Mouse (Mus musculus) splenic B cell, adult 2 months (primary cell): Measurements from ENCODE around the gene Grk4.
A peak's percentile ranks its signal among the peaks of the same experiment; 100 is the strongest.
"Not testable (repeated sequence)": the region's sequence is repeated elsewhere in the genome, so short reads cannot be mapped to it uniquely, and the experiment has no call there.

Experiments used
- DNase-seq: peaks from one replicate; pipeline ENCODE4 v3.0.0-alpha.2; 2011; ENCODE audit warnings: low read depth, low spot score
- H3K27me3 ChIP-seq: 2 replicates; pipeline ENCODE4 v1.6.1; 2012; ENCODE audit warnings: mild to moderate bottlenecking, low read length, moderate library complexity, mixed read lengths; ENCODE audit not compliant: control insufficient read depth, poor library complexity, insufficient read depth, severe bottlenecking
- H3K36me3 ChIP-seq: 2 replicates; pipeline ENCODE4 v1.6.1; 2012; ENCODE audit warnings: mild to moderate bottlenecking, low read length, moderate library complexity, mixed read lengths; ENCODE audit not compliant: control insufficient read depth, poor library complexity, insufficient read depth, severe bottlenecking

Grk4 gene

DNA sequence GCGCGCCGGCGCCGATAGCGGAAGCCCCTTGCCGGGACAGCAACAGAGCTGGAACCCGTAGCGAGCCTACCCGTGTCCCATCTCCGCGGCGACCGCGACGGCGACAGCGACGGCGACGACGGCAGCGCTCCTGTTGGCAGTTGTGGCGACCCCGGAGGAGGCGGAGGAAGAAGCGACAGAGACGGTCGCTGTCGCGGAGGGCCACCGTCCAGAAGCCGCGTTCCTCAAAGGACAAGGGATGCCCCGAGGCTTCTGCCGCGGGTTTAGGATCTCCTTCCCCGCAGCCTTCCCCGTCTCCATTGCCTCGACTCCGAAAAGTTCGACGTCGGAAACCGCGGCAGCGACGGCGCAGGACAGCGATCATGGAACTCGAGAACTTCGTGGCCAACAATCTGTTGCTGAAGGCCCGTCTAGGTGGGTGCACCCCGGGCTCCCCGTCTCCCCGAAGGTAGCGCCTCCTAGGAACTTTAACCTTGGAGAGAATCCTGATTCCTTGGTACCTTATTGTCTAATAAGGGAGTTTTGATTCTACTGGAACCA lies 482 bp downstream of the Grk4 start:
- peaks cover 4% of the 10 kb centered on the region; the same call in 1 of the 2 replicates for H3K36me3 ChIP-seq
- H3K27me3 ChIP-seq, result no peaks in the 10 kb centered on the region
- no peak for DNase-seq

- DNase-seq, result no peak
- Histone ChIP-seq H3K27me3 (no peaks in the 10 kb centered on the region), H3K36me3 (peaks cover 4% of the 10 kb centered on the region; the same call in 1 of the 2 replicates)
These were observed 1.7 kb downstream of the Grk4 start for GRCm38 (mm10) chr5:34661909-34662308.

DNA sequence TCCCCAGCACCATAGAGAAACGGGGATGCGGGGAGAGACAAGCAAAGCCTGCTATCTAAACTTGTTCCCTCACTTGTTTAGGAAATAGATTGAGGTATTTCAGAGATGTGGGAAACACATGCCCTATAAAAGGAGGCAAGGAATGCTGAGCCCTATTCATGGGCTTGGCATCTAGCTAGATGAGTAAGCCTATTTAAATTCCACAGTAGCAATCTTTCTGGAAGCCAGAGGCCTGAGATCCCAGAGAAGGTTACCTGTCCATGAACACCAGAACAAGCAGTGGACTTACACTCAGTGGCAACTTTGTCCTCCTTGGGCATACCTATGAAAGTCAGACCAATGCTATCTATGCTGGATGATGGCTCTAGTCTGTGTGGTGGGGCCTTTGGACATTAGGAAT lies 3.1 kb downstream of the Grk4 start:
- H3K27me3 ChIP-seq, result no peaks in the 10 kb centered on the region
- H3K36me3 ChIP-seq, result no peaks in the 10 kb centered on the region
- DNase-seq, result no peak

- DNase-seq, result no peak
- Histone ChIP-seq H3K27me3 (no peaks in the 10 kb centered on the region), H3K36me3 (no peaks in the 10 kb centered on the region)
These were observed 9.3 kb downstream of the Grk4 start for GRCm38 (mm10) chr5:34669493-34669892.

- Histone ChIP-seq H3K27me3 (no peaks in the 10 kb centered on the region), H3K36me3 (no peaks in the 10 kb centered on the region)
- DNase-seq, result peak; percentile 18
These were observed 10.1 kb downstream of the Grk4 start for GRCm38 (mm10) chr5:34670280-34670679.

DNA sequence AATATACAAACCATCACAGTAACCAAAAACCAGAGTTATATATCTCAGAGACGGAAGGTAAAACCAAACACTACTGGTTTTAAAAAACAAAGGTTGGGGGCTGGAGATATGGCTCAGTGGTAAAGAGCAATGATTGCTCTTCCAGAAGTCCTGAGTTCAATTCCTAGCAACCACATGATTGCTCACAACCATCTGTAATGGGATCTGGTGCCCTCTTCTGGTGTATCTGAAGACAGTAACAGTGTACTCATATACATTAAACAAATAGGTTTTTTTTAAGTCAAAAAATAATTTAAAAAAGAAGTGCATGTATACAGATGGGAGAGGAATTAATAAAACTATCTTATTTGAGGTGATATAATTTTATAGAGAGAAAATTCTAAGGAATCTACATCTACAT lies 29.7 kb downstream of the Grk4 start:
- no peaks in the 10 kb centered on the region for H3K36me3 ChIP-seq
- DNase-seq, result no peak
- H3K27me3 ChIP-seq, result no peaks in the 10 kb centered on the region

- no peaks in the 10 kb centered on the region for H3K36me3 ChIP-seq
- no peaks in the 10 kb centered on the region for H3K27me3 ChIP-seq
- DNase-seq, result no peak
These were observed 32.6 kb downstream of the Grk4 start for GRCm38 (mm10) chr5:34692782-34693181.

DNA sequence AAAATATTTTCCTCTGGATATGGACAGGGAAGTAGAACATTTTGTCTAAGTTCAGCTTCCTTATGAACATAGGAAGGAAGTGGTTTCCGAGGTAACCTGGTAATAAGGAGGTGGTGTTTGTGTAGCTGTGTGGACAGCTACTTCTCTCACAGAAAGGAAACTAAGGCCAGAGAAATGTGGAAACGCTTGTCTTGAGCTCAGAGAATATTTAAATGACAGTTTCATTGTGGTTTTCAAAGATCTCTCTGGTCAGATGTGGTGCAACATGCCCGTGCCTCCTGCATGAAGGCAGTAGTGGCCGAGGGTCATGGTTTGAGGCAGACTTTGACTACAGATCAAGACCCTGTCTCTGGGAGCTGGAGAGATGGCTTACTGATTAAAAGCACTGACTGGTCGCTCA lies 35.3 kb downstream of the Grk4 start:
- no peaks in the 10 kb centered on the region for H3K27me3 ChIP-seq
- no peaks in the 10 kb centered on the region for H3K36me3 ChIP-seq
- DNase-seq, result no peak

- Histone ChIP-seq H3K36me3 (no peaks in the 10 kb centered on the region), H3K27me3 (no peaks in the 10 kb centered on the region)
- DNase-seq, result no peak
These were observed 48.3 kb downstream of the Grk4 start for GRCm38 (mm10) chr5:34708436-34708835.

- DNase-seq, H3K27me3 ChIP-seq, H3K36me3 ChIP-seq: not testable (repeated sequence)
These were observed 54.2 kb downstream of the Grk4 start for GRCm38 (mm10) chr5:34714371-34714770.

- H3K36me3 ChIP-seq, result no peaks in the 10 kb centered on the region
- no peak for DNase-seq
- no peaks in the 10 kb centered on the region for H3K27me3 ChIP-seq
These were observed 54.6 kb downstream of the Grk4 start for GRCm38 (mm10) chr5:34714816-34715215.

DNA sequence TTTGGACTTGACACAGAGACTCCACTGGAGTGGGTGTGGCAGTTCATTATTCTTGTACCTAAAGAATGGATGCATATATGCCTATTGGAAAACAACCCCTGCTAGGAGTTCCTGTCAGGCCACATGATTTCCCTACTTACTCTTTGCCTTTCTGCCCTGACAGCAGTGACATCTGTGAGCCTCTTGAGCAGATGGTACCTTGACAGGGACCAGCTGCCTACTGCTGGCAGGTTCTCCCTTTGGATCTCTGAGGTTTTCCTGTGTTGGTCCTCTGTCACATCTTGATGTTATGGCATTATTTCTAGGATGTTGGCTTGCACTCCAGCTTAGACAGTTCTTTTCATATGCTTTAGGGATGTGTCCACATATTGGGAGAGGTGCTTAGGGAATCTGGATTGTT lies 69.0 kb downstream of the Grk4 start:
- Histone ChIP-seq H3K27me3 (no peaks in the 10 kb centered on the region), H3K36me3 (no peaks in the 10 kb centered on the region)
- DNase-seq, result no peak

- no peaks in the 10 kb centered on the region for H3K36me3 ChIP-seq
- DNase-seq, result no peak
These were observed 70.1 kb downstream of the Grk4 start for GRCm38 (mm10) chr5:34730255-34730654.

DNA sequence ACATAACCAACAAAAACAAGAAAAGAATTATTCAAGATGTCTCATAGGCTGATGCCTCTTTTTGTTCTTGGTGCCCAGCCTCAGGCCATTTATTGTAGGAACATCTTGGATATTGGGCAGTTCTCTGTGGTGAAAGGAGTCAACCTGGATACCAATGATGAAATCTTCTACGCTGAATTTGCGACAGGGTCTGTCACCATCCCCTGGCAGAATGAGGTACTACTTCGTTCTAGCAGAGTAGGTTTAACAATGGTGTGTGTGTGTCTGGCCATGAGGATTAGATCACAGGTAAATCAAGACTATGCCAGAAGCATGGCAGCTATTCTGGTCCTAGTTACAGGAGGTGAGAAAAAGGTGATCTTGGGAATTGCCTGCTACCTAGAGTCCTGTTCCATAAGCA lies 91.3 kb downstream of the Grk4 start:
- no peaks in the 10 kb centered on the region for H3K36me3 ChIP-seq
- peaks cover 5% of the 10 kb centered on the region; the same call in 1 of the 2 replicates for H3K27me3 ChIP-seq
- no peak for DNase-seq

More at GRCm38 (mm10) chr5:34730255-34730654, 70.1 kb downstream of the Grk4 start:
- no peaks in the 10 kb centered on the region for H3K27me3 ChIP-seq

DNA sequence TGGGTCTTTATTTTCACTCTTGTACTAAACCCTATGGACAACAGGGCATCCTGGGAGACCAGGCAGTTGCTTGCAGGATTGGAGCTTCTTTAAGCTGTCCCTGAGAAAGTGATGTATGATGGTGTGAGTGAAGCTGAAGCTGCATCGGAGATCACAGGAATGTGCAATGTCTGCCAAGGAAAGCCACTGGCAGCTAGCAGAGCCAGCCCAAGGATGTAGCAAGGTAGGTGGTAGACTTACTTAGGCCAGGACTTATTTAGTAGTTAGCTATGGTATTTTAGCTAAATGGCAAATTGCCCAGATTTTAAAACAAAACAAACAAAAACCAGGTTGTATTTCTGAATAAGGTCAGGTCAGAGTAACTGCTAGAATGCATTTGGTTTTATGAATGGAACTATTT lies 98.6 kb downstream of the Grk4 start:
- Histone ChIP-seq H3K27me3 (no peaks in the 10 kb centered on the region), H3K36me3 (no peaks in the 10 kb centered on the region)
- DNase-seq, result no peak

- Histone ChIP-seq H3K36me3 (no peaks in the 10 kb centered on the region), H3K27me3 (no peaks in the 10 kb centered on the region)
- DNase-seq, result no peak
These were observed 100.8 kb downstream of the Grk4 start for GRCm38 (mm10) chr5:34760850-34761508.
